Mouse (Mus musculus) CD8-positive naive resting alpha-beta T cell, adult 2 months (primary cell): Measurements from ENCODE around the gene Rln1.

ENCODE experiments used
- DNase-seq, 2 experiments: peaks; one replicate each; pipeline ENCODE4 v3.0.0; 2022; ENCODE audit warnings: low read depth in 2 of 2, low spot score in 2 of 2

The Rln1 gene

GRCm38 (mm10) chr19:29296166-29296565 lies 38.3 kb downstream of the Rln1 start:
- DNase-seq = no peak

- no peak for DNase-seq
These were observed 39.7 kb downstream of the Rln1 start for GRCm38 (mm10) chr19:29294756-29295155.

GRCm38 (mm10) chr19:29292546-29292945 lies 41.9 kb downstream of the Rln1 start:
- DNase-seq = no peak

- DNase-seq = no peak
These were observed 42.9 kb downstream of the Rln1 start for GRCm38 (mm10) chr19:29291532-29291931.

- DNase-seq = no peak
These were observed 46.6 kb downstream of the Rln1 start for GRCm38 (mm10) chr19:29287863-29288262.

DNA sequence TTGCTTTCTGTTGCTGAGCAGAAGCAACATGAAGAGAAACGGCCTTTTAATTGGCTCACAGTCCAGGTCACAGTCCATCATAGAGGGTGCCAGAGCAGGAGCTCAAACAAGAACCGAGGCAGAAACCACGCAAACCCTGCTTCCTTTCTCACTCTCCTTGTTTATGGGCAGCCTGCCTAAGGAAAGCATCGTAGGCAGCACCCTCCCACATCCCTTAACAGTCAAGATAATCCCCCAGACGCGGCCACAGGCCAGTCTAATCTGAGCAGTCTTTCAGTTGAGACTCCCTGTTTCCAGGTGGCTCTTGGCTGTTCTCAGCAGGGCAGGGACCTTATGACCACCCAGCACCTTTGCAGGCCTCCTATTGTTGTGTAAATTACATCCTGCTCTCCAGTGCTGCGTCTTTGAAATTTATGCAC lies 49.0 kb downstream of the Rln1 start:
- no peak for DNase-seq
